Mouse (Mus musculus): ENCODE data around the gene Hoxd9. TPM values are rescaled to one million over a fixed set of nuclear protein-coding genes. Genes with fewer than 3 reads are reported as not detected.

The Hoxd9 gene
- total and polyA plus RNA-seq, 3 experiments, result not detected

GRCm38 (mm10) chr2:74711721-74712621 lies 14.4 kb downstream of the Hoxd9 start, which contains the start of the genes Hoxd3 and Hoxd4:
TSS of gene Hoxd3 (plus strand) at chr2:74711927.
TSS of gene Hoxd4 (plus strand) at chr2:74711929.
- H3K36me3 ChIP-seq (ENCODE audit: control insufficient read depth in 1 of 2, insufficient read depth in 2 of 2, low read length in 2 of 2), result no peaks in the 10 kb centered on the region
- no peak for DNase-seq (ENCODE audit: low read depth, low spot score)
- no peak within 1 kb of the TSS for H3K27ac ChIP-seq (ENCODE audit: control insufficient read depth, low read depth, low read length)
- H3K9ac ChIP-seq (ENCODE audit: control insufficient read depth, low read depth, low read length, poor library complexity, severe bottlenecking), result no peak within 1 kb of the TSS
- no peaks in the 10 kb centered on the region for H3K79me2 ChIP-seq (ENCODE audit: control insufficient read depth, insufficient read depth, low read length, poor library complexity)
- H3K4me3 ChIP-seq (ENCODE audit: control insufficient read depth in 1 of 2, insufficient read depth in 1 of 2, low read depth in 2 of 2, low read length in 2 of 2), result no peak within 1 kb of the TSS
- peaks cover 0 to 1% of the 10 kb centered on the region in 2 experiments; a peak in 1 of 4 replicates for H3K27me3 ChIP-seq (ENCODE audit: control insufficient read depth in 1 of 2, insufficient read depth in 2 of 2, low read length in 2 of 2)
- no peaks in the 10 kb centered on the region for H3K4me1 ChIP-seq (ENCODE audit: control insufficient read depth in 1 of 2, insufficient read depth in 2 of 2, low read length in 2 of 2)
- no peak for TF ChIP-seq NELFE (IDR thresholded peaks at IDR 0.05; ENCODE audit: low read depth, low read length)
- no peak for TF ChIP-seq MAZ (IDR thresholded peaks at IDR 0.05; ENCODE audit: low read depth, low read length)
- no peak for TF ChIP-seq RCOR1 (IDR thresholded peaks at IDR 0.05; ENCODE audit: low read depth, low read length)
- TF ChIP-seq MAFK (IDR thresholded peaks at IDR 0.05; ENCODE audit: borderline replicate concordance, low read depth, low read length), result no peak
- no peak for TF ChIP-seq E2F4 (IDR thresholded peaks at IDR 0.05; ENCODE audit: borderline replicate concordance, low read depth, low read length)
- H3K9me3 ChIP-seq (replicated peaks; ENCODE audit: insufficient read depth, low read length), result no peaks in the 10 kb centered on the region

GRCm38 (mm10) chr2:74713239-74714150 lies 16.0 kb downstream of the Hoxd9 start:
- TF ChIP-seq ZMIZ1 (IDR thresholded peaks at IDR 0.05; ENCODE audit: low read depth, low read length) (no peak), MYB (IDR thresholded peaks at IDR 0.05; ENCODE audit: low read depth, low read length) (no peak), GATA1 (IDR thresholded peaks at IDR 0.05; ENCODE audit: low read depth, low read length) (no peak), USF1 (IDR thresholded peaks at IDR 0.05; ENCODE audit: low read depth, low read length) (no peak), ETS1 (IDR thresholded peaks at IDR 0.05; ENCODE audit: low read depth, low read length) (no peak), JUND (IDR thresholded peaks at IDR 0.05; ENCODE audit: low read depth, low read length) (no peak), POLR2A (IDR thresholded peaks at IDR 0.05; ENCODE audit: control insufficient read depth in 1 of 2, insufficient read depth in 1 of 2, low read depth in 1 of 2, low read length in 2 of 2, poor library complexity in 1 of 2) (no peak), POLR2AphosphoS5 (IDR thresholded peaks at IDR 0.05; ENCODE audit: borderline replicate concordance, low read depth, low read length) (no peak), RAD21 (IDR thresholded peaks at IDR 0.05; ENCODE audit: low read depth, low read length) (no peak), E2F4 (IDR thresholded peaks at IDR 0.05; ENCODE audit: borderline replicate concordance, low read depth, low read length) (no peak), MYC (IDR thresholded peaks at IDR 0.05; ENCODE audit: low read depth, low read length) (no peak), SMC3 (IDR thresholded peaks at IDR 0.05; ENCODE audit: low read depth, low read length) (no peak), RCOR1 (IDR thresholded peaks at IDR 0.05; ENCODE audit: low read depth, low read length) (no peak), KAT2A (conservative IDR thresholded peaks at IDR 0.05; ENCODE audit: low read depth, low read length) (no peak)
- no peaks in the 10 kb centered on the region for H3K4me1 ChIP-seq (ENCODE audit: control insufficient read depth in 1 of 2, insufficient read depth in 2 of 2, low read length in 2 of 2)
- no peak for DNase-seq (ENCODE audit: low read depth, low spot score)
- no peak overlapping the region for H3K9ac ChIP-seq (ENCODE audit: control insufficient read depth, low read depth, low read length, poor library complexity, severe bottlenecking)
- H3K27ac ChIP-seq (ENCODE audit: control insufficient read depth, low read depth, low read length), result no peak overlapping the region
- no peaks in the 10 kb centered on the region for H3K79me2 ChIP-seq (ENCODE audit: control insufficient read depth, insufficient read depth, low read length, poor library complexity)
- H3K27me3 ChIP-seq (ENCODE audit: control insufficient read depth in 1 of 2, insufficient read depth in 2 of 2, low read length in 2 of 2), result peaks cover 0 to 1% of the 10 kb centered on the region in 2 experiments; a peak in 1 of 4 replicates
- no peak overlapping the region for H3K4me3 ChIP-seq (ENCODE audit: control insufficient read depth in 1 of 2, insufficient read depth in 1 of 2, low read depth in 2 of 2, low read length in 2 of 2)
- H3K36me3 ChIP-seq (ENCODE audit: control insufficient read depth in 1 of 2, insufficient read depth in 2 of 2, low read length in 2 of 2), result no peaks in the 10 kb centered on the region
- H3K9me3 ChIP-seq (replicated peaks; ENCODE audit: insufficient read depth, low read length), result no peaks in the 10 kb centered on the region
